Mouse (Mus musculus) thymus, adult 2 months (tissue): ENCODE measurements at regions not wholly inside any gene's neighbourhood (a gene's known extent, or its start where the extent isn't known, plus 50 kb on each side); places are given as distances from the start of the nearest gene placed in this dataset.

ENCODE experiments used
- CTCF ChIP-seq: fragments of 200-500 bp; IDR thresholded peaks from 2 replicates; pipeline ENCODE4 v1.5.1; 2012; ENCODE audit warnings: mild to moderate bottlenecking, control low read depth, low read length, moderate library complexity, borderline replicate concordance; ENCODE audit not compliant: control insufficient read depth, poor library complexity, insufficient read depth; ENCODE audit errors: extremely low read depth
- POLR2A ChIP-seq: fragments of 200-500 bp; IDR thresholded peaks from 2 replicates; pipeline ENCODE4 v1.6.1; 2012; ENCODE audit warnings: mild to moderate bottlenecking, low read length, control low read depth, moderate library complexity; ENCODE audit not compliant: control insufficient read depth, poor library complexity, insufficient read depth; ENCODE audit errors: extremely low read depth

- TF ChIP-seq CTCF (no peak), POLR2A (no peak)
Measured at GRCm38 (mm10) chr3:120477934-120478333, 693.6 kb downstream of the Rwdd3 start.
